Mouse (Mus musculus) frontal cortex, postnatal 36 days (tissue): Measurements from ENCODE around the gene Fgd6.

ENCODE experiments used
- DNase-seq, 2 experiments: peaks; one replicate each; pipeline ENCODE4 v3.0.0; 2022; ENCODE audit warnings: low spot score in 2 of 2

The Fgd6 gene

GRCm38 (mm10) chr10:94045301-94045700, 9.5 kb downstream of the Fgd6 start:
- no peak for DNase-seq

DNA sequence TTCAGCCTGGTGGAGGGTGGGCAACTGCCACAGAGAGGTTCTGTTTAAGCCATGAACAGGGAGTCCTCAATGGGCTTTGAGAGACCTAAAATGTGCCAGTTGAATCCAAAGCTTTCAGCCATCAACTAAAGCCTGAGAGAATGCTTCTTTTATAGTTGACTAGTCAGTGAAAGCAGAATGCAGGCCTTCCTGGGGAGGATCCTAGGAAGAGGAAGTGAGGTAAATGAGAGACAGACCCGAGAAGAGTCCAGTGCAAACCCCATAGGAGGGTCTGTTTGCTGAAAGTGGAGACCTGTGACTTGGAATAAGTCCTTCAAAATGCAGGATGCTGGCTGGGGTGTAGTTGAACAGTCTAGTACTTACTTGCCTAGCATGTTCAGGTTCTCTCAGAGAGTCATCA, 11.2 kb downstream of the Fgd6 start:
- no peak for DNase-seq

DNA sequence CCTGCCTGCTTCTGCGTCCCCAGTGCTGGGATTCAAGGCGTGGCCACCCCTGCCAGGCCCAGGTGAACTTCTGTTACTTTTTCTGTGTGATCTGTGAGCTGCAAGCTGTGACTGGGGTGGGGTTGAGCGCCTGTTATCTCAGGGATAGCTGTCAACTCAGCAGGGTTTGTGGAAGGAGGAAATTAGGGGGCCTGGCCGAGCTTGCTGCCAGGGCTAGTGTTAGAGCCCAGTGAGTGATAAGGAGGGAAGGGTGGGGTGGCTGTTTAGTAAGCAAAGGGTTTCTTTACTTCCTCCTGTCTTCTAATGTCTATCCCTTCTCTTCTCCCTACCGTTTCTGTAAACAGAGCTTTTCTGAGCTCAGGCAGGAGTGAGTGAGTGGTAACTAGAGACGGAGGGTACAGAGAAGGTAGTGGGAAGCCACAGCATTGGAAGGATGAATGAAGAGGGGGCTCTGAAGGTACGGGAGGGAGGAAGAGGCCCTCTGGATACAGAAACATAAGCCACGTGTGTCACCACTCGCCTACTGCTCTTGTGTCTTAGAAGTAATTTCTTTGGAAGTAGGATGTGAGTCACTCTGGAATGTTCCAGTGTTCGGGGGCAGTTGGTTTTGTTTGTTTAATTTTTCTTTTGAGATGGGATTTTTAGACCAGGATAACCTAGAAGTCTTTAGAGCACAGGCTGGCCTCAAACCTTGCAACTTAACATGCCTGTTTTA, 12.2 kb downstream of the Fgd6 start:
- no peak for DNase-seq

DNA sequence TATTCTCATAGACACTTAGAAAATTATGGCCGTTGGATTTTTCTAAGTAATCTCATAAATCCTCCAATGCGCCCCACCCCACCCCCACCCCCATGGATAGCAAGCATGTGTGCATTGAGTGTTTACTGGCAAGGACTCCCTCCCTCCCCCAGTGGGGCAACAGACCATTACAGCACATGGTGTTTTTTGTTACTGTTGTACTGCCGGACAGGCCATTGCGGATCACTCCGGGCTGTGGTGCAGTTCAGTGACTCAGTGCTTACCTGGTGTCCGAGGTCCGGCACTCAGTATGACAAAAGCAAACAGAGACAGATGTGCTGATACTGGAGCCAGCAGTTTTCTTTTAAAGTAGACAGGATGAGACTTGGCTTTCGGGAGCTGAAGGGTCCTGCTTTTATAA, 13.3 kb downstream of the Fgd6 start:
- DNase-seq: no peak

GRCm38 (mm10) chr10:94050736-94051135, 14.9 kb downstream of the Fgd6 start:
- DNase-seq: no peak

DNA sequence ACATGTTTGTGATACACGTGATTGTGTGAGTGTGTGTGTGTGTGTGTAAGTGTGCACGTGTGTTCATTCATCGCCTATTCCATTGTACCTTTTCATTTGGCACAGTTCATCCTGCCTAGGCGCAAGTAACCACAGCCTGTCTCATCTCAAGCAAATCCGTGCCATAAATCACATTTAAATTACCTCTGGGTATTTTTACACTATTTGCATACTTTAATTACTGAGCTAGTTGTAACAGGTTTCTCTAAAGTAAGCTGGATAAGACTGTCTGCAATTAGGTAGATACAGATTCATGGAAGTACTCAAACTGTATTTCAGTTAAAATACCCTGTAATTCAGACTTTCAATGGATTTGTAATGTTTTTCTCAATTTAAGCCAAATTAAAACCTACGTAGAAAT, 20.7 kb downstream of the Fgd6 start:
- no peak for DNase-seq

- DNase-seq: no peak
Observed at GRCm38 (mm10) chr10:94059618-94060055, 23.8 kb downstream of the Fgd6 start.

DNA sequence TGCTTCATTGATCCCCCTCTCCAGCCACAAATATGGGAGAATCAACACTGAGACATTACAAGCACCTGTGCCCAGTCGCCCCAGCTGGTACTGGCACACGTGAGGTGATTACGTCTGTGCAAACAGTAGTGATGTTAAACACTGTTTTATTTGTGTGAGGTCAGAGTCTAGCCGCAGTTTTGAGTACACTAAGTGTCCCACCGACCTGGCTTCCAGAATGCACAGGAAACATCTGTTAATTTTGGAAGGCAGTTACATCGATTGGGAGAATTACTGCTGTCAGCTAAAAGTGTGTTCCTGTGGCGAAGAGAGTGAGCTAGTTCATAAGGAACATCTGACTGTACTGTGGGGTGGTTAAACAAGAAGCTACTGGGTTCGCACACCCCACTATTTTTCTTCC, 24.4 kb downstream of the Fgd6 start:
- DNase-seq: no peak

DNA sequence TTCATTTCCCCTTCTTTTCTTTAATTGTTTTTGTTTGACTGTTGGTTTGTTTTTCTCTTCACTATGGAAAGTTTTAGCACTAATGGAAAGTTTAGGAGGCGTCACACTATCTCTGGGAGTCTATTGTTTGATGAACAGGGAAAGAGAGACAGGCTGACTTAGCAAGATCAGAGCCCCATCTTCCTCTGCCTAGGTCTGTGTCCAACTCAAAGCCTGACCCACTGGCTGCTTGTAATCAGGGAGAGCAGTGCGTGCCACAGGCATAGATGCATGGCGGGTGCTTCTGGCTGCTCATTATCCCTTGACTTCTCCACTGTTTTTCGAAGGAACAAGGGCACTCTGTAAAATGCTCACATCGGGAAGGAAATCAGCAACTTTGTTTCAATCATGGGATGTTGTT, 26.6 kb downstream of the Fgd6 start:
- DNase-seq: no peak

DNA sequence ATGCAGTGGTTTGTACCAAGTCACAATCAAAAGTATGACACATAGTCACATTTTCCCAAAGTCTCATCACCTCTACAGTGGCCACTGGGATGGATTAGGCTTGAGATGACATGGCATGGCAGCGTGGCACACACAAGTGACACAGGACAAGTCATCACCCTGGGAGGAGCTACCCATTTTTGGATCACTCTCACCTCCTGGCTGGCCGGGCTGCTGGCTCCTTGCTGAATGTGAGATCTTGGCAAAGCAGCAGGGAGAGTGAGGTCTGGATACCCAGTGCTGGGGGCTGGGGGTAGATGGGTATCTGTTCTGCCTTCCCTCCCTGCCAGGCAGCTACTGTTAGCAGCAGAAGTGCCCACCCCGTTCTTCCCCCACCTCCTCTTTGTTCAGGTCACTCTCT, 31.1 kb downstream of the Fgd6 start:
- no peak for DNase-seq

DNA sequence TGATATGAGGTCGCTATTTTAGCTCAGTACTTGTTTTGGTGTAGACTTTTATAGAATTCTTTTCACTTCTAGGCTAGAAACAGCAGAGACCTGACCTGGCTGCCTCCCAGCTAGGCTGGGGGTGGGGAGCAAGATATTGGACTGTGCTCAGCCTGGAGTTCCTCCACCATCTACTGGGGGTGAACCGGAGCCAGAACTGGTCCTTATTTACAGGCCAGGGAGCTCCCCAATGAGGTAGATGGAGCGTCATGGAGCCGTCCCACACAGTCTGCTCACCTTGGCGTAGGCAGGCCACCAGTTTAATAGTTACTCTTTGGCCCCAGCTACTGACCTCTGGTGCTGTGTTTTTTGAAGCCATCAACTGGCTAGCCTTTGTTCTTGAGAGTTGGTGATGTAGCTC, 32.9 kb downstream of the Fgd6 start:
- DNase-seq: no peak

GRCm38 (mm10) chr10:94071641-94072040, 35.8 kb downstream of the Fgd6 start:
- no peak for DNase-seq

- no peak for DNase-seq
Observed at GRCm38 (mm10) chr10:94072261-94072915, 36.6 kb downstream of the Fgd6 start.

GRCm38 (mm10) chr10:94072916-94073465, 37.2 kb downstream of the Fgd6 start:
- DNase-seq: no peak

- DNase-seq: no peak
Observed at GRCm38 (mm10) chr10:94076966-94077825, 41.4 kb downstream of the Fgd6 start.

DNA sequence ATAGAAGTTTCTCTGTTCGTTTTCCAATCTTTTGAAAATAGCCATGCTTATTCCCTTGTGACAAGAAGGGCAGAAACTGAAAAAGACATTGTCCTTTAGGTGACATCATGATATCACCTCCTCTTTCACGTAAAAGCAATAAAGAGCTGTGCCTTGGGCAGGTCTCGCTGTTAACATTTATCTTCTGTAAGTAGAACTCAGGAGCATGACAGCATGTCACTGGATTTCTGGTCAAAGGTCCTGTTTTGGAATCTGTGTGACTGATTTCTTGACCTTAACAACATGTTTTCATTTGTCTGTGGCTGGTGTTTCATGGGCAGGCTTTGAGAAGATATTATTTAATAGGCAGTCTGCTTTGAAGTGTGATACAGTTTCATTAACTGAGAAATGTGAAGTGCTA, 44.9 kb downstream of the Fgd6 start:
- no peak for DNase-seq

GRCm38 (mm10) chr10:94082040-94082734, 46.4 kb downstream of the Fgd6 start:
- no peak for DNase-seq

DNA sequence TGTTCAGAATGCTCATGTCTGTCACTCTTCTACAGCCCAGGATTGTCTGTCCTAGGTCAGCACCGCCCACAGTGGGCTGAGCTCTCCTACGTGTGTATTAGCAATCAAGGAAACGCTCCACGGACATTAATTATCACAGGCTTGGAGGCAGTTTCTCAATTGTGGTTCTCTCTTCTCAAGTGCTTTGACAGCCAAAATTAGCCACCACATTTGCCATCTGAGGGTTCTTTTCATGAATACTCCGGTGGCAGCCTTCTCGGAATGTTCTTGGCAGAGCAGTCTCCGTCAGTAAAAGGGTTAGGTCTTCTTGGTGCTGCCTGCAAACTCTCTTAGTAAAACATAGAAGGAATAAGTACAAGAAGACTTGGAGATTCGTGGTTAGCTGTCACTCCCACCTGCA, 50.5 kb downstream of the Fgd6 start:
- DNase-seq: peak in 1 of 2 experiments; percentile 25

DNA sequence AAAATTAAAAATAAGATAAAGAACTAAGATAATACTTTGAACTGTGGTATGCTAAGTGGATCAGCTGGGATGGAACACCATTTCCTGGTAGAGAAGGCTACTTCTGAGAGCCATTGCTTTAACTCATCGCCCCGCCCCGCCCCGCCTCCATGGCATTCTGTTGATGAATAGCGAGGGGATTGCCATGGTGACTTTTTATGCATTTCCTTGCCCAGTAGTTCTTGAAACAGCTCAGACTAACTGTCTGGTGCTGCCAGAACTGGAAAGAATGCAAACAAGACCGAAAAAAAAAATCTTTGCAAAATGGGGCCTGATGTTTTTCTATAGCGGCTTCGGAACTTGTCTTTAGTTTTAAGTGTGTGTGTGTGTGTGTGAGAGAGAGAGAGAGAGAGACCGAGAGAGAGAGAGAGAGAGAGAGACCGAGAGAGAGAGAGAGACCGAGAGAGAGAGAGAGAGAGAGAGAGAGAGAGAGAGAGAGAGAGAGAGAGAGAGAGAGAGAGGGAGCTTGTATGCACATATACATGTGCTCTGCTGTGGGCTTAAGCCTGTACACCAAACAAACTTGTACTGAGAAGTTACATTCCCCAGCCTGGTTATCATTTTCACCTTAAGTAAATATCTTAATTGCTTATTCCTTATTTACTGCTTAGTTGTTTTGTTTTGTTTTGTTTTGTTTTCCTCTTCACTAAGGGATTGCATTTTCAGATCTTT, 51.7 kb downstream of the Fgd6 start:
- peak in 1 of 2 experiments; percentile 30 for DNase-seq

DNA sequence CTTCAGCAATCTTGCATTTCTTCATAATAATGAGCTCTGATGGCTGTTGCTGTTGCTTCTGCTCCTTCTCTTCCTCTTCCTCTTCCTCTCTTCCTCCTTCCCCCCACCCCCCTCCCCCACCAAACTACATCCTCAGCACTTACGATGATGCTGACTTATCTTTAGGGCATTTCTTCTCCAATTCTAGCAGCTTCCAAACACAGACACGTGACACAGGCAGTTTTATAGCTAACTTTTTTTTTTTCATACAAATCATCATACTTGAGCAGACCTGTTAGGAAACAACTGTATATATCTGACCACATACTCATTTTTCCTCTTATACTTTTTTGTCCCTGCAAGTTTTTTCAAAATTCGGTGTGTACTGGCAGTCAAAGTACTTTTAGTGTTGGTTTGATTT, 54.2 kb downstream of the Fgd6 start:
- no peak for DNase-seq

DNA sequence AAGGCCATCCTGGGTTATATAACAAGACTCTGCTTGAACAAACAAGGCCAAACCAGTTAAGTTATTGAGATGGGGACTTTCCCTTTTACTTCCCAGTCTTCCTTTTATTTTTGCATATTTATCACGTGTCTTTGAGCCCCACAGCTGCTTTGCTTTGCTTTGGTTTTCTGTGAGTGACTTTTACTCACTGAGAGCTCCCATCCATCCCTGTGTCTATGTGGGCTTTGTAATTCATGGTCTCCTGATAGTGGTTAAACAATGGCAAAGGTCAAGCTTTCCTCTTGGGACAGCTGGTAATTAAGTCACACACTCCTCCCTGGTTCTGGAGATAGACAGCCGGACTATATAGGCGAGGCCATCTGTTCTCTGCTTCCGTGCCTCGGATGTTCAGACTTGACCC, 57.7 kb downstream of the Fgd6 start:
- no peak for DNase-seq
